Mouse (Mus musculus): ENCODE data around the gene Ccdc116.

Gene Ccdc116

GRCm38 (mm10) chr16:17131191-17132088, 15.6 kb downstream of the Ccdc116 start:
- in situ Hi-C loops (cut with MboI; ENCODE audit: low sequenced_read_pairs), result no loop called here

GRCm38 (mm10) chr16:17127292-17127691, 19.7 kb downstream of the Ccdc116 start:
- in situ Hi-C loops (cut with MboI; ENCODE audit: low sequenced_read_pairs), result loop anchor here (10.0 kb wide), 1 partner anchor 158 kb away; no protein-coding TSS in a partner anchor

- in situ Hi-C loops (cut with MboI; ENCODE audit: low sequenced_read_pairs), result loop anchor here (10.0 kb wide), 1 partner anchor 160 kb away; no protein-coding TSS in a partner anchor
These were observed 22.0 kb downstream of the Ccdc116 start, which contains the start of gene 2610318N02Rik for GRCm38 (mm10) chr16:17124871-17125520. 2610318N02Rik (minus strand) TSS chr16:17125167.

GRCm38 (mm10) chr16:17124119-17124870, 22.7 kb downstream of the Ccdc116 start:
- in situ Hi-C loops (cut with MboI; ENCODE audit: low sequenced_read_pairs), result loop anchor here (10.0 kb wide), 1 partner anchor 161 kb away; no protein-coding TSS in a partner anchor

GRCm38 (mm10) chr16:17121569-17121968, 25.5 kb downstream of the Ccdc116 start:
- in situ Hi-C loops (cut with MboI; ENCODE audit: low sequenced_read_pairs), result loop anchor here (10.0 kb wide), 1 partner anchor 163 kb away; no protein-coding TSS in a partner anchor

GRCm38 (mm10) chr16:17117309-17117799, 29.7 kb downstream of the Ccdc116 start:
- in situ Hi-C loops (cut with MboI; ENCODE audit: low sequenced_read_pairs), result no loop called here

- in situ Hi-C loops (cut with MboI; ENCODE audit: low sequenced_read_pairs), result no loop called here
These were observed 36.0 kb downstream of the Ccdc116 start, which contains the start of gene Ppil2 for GRCm38 (mm10) chr16:17110771-17111743. Ppil2 (minus strand) TSS chr16:17111257.

GRCm38 (mm10) chr16:17104600-17104999, 42.4 kb downstream of the Ccdc116 start:
- in situ Hi-C loops (cut with MboI; ENCODE audit: low sequenced_read_pairs), result no loop called here

- in situ Hi-C loops (cut with MboI; ENCODE audit: low sequenced_read_pairs), result no loop called here
These were observed 44.3 kb downstream of the Ccdc116 start for GRCm38 (mm10) chr16:17102630-17103220.

- in situ Hi-C loops (cut with MboI; ENCODE audit: low sequenced_read_pairs), result no loop called here
These were observed 50.1 kb downstream of the Ccdc116 start for GRCm38 (mm10) chr16:17096938-17097337.

Data from CH12F3 (cell line).